Mouse (Mus musculus) liver, postnatal 0 days (tissue): ENCODE results near the gene Kdelr1. TPM values are rescaled to one million over a fixed set of nuclear protein-coding genes. Genes with fewer than 3 reads are reported as not detected.

Experiments used
- ATAC-seq: fragments of 200-750 bp; cut with Nextera tagmentation; 2 replicates; pipeline ENCODE4 v1.8.0; 2017; ENCODE audit warnings: mild to moderate bottlenecking, moderate library complexity
- DNase-seq: peaks from one replicate; pipeline ENCODE4 v3.0.0-alpha.2; 2016
- H3K27ac ChIP-seq: fragments of 300-500 bp; sonication (generic); 2 replicates; pipeline ENCODE4 v1.5.1; 2014; ENCODE audit warnings: antibody characterized with exemption, moderate library complexity, mild to moderate bottlenecking, low read depth
- H3K27me3 ChIP-seq: fragments of 300-500 bp; sonication (generic); 2 replicates; pipeline ENCODE4 v1.6.1; 2014; ENCODE audit warnings: low read length, control low read depth, mixed read lengths; ENCODE audit not compliant: insufficient read depth
- H3K36me3 ChIP-seq: fragments of 300-500 bp; sonication (generic); replicated peaks from 2 replicates; pipeline ENCODE4 v1.6.1; 2014; ENCODE audit warnings: mild to moderate bottlenecking, control low read depth, low read length, moderate library complexity, mixed read lengths; ENCODE audit not compliant: insufficient read depth
- H3K4me1 ChIP-seq: fragments of 300-500 bp; sonication (generic); 2 replicates; pipeline ENCODE4 v1.6.1; 2014; ENCODE audit warnings: antibody characterized with exemption, mild to moderate bottlenecking, control low read depth; ENCODE audit not compliant: insufficient read depth
- H3K4me2 ChIP-seq: fragments of 300-500 bp; sonication (generic); 2 replicates; pipeline ENCODE4 v1.6.1; 2014; ENCODE audit warnings: low read depth, mild to moderate bottlenecking, low read length, moderate library complexity, mixed read lengths
- H3K4me3 ChIP-seq: fragments of 300-500 bp; sonication (generic); 2 replicates; pipeline ENCODE4 v1.5.1; 2014; ENCODE audit warnings: low read depth, low read length
- H3K9ac ChIP-seq: fragments of 300-500 bp; sonication (generic); replicated peaks from 2 replicates; pipeline ENCODE4 v1.6.1; 2014; ENCODE audit warnings: mild to moderate bottlenecking, moderate library complexity
- H3K9me3 ChIP-seq: fragments of 300-500 bp; sonication (generic); 2 replicates; pipeline ENCODE4 v1.6.1; 2016; ENCODE audit warnings: mild to moderate bottlenecking, control low read depth, low read length, mixed read lengths
- CTCF ChIP-seq: sonication (generic); IDR thresholded peaks from 2 replicates; pipeline ENCODE4 v1.5.1; 2016; ENCODE audit warnings: antibody characterized with exemption, low read depth
- EP300 ChIP-seq: IDR thresholded peaks from 2 replicates; pipeline ENCODE4 v1.6.1; 2016; ENCODE audit warnings: antibody characterized with exemption, low read depth, mild to moderate bottlenecking
- WGBS: fragments of 180-500 bp; shearing (Covaris S2); extraction: QIAGEN DNeasy Blood & Tissue Kit; methylation state at CpG from one replicate; pipeline ENCODE4 v1.1.7; 2014; ENCODE audit not compliant: insufficient replicate concordance; 5-methylcytosine and 5-hydroxymethylcytosine counted together
- polyA plus RNA-seq: library from polyadenylated mRNA; unstranded; fragments of >200 nt; fragmentation: Nextera tagmentation; extraction: Ambion mirVana; gene quantifications from 2 replicates; pipeline ENCODE4 v1.2.1, GENCODE M21; 2015

The Kdelr1 gene
- 33.9 and 37.3 TPM in 2 replicates for polyA plus RNA-seq

GRCm38 (mm10) chr7:45872624-45873023 lies at the start of gene Kdelr1:
TSS of gene Kdelr1 (plus strand) at chr7:45872772.
- TF ChIP-seq CTCF, result peak; percentile 99
- TF ChIP-seq EP300, result no peak
- Histone ChIP-seq H3K27ac (peak within 1 kb of the TSS; percentile 96), H3K9me3 (no peaks in the 10 kb centered on the region), H3K36me3 (peaks cover 30% of the 10 kb centered on the region), H3K4me2 (peak within 1 kb of the TSS; percentile 86), H3K4me3 (peak within 1 kb of the TSS; percentile 92), H3K9ac (peak within 1 kb of the TSS; percentile 95), H3K27me3 (peaks cover 42% of the 10 kb centered on the region), H3K4me1 (peaks cover 13% of the 10 kb centered on the region)
- peak; percentile 84 for ATAC-seq
- under 1% methylated on average over 17 of the region's 18 CpGs for WGBS
- peak; percentile 92 for DNase-seq

DNA sequence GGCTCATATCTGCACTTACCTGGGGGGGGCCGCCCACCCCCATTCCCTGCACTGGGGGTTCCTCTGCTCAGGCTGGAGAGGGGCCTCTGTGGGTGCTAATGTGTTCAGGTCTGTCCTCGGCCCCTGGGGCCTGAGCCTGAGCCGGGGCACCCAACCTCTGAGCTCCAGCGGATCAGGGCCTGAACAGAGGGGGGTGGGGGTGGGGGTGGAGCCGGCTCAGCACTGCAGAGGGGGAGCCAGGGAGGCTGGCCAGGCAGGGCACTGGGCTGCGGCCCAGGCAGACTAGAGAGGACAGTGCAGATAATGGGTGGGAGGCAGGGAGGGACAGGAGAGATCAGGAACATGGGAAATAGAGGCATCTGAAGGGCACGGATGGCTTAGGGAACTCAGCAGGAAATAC lies 48.0 kb upstream of the Kdelr1 start, which contains the start of gene Kcnj14:
TSS of gene Kcnj14 (minus strand) at position 185 of the 400 bp plus-strand sequence.
- no peak within 1 kb of the TSS for H3K27ac ChIP-seq
- H3K4me2 ChIP-seq, result no peak within 1 kb of the TSS
- no peaks in the 10 kb centered on the region for H3K9me3 ChIP-seq
- H3K27me3 ChIP-seq, result 0 out of 2 replicates have a peak, but pooled peaks cover 2% of the 10 kb centered on the region
- H3K4me3 ChIP-seq, result no peak within 1 kb of the TSS
- ATAC-seq, result no peak; the same call in 1 of the 2 replicates
- peaks cover under 1% of the 10 kb centered on the region for H3K4me1 ChIP-seq
- no peak for TF ChIP-seq CTCF
- no peak for TF ChIP-seq EP300
- 60% methylated on average over 7 of the region's 7 CpGs for WGBS
- peaks cover 31% of the 10 kb centered on the region for H3K36me3 ChIP-seq
- no peak for DNase-seq
- H3K9ac ChIP-seq, result no peak within 1 kb of the TSS

DNA sequence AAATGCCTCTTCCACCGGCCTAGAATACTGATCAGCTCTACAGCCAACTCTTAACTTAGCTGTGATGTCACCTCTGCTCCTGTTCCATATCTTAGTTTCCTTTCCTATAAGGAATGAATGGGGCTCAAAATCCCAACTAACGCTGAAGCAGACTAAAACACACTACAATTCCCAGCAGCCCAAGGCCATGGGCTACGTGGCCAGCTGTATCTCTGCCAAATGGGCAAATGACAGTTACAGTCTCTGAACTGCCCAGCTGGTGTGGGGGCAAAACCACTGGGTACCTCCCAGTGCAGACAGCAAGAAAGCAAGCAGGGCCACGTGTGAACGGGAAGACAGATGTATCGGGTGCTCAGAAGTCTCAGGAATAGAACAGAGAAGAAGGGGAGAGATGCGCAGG lies 45.9 kb upstream of the Kdelr1 start:
- ATAC-seq (no peak), DNase-seq (no peak)
- peaks cover 7% of the 10 kb centered on the region for H3K27me3 ChIP-seq
- H3K4me2 ChIP-seq, result no peak overlapping the region
- H3K4me3 ChIP-seq, result no peak overlapping the region
- no peak overlapping the region for H3K27ac ChIP-seq
- H3K9me3 ChIP-seq, result no peaks in the 10 kb centered on the region
- H3K9ac ChIP-seq, result no peak overlapping the region
- 85% methylated on average over 7 of the region's 7 CpGs for WGBS
- H3K4me1 ChIP-seq, result peaks cover 14% of the 10 kb centered on the region
- H3K36me3 ChIP-seq, result peaks cover 31% of the 10 kb centered on the region
- TF ChIP-seq EP300 (no peak), CTCF (no peak)

DNA sequence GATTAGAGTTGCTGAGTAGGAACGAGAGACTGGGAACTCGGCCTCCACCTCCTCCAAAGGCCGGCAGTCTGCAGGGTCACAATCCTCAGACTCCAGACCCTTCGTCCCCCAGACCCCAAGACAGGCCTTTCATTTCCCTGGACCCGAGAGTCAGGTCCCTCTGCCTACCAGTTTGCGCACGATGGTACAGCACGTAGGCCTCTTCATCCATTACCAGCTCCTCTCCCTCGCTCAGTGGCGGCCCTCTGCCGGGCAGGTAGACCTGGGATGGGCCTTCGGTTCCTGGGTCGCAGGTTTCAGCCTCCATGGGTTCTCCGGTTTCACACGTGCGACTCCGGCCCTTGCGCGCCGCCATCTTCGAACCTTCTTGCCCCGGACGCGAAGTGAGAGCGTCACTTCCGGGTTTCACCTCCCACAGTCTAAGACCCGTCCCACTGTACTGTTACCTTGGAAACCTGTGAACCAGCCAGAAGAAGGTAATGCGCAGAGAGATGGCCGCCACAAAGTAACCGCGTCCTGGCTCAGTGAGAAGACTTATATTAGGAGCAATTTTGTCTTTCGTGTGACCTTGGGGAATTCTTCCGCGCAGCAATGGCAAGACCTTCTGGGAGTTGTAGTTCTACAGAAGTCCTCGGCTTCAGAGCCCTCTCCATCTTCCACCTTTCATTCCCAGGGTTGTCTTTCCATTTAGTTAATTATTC lies 42.0 kb upstream of the Kdelr1 start, which contains the start of gene Grwd1:
TSS of gene Grwd1 (minus strand) at position 518 of the 701 bp plus-strand sequence.
- Histone ChIP-seq H3K9me3 (no peaks in the 10 kb centered on the region), H3K27me3 (peaks cover 42% of the 10 kb centered on the region), H3K36me3 (peaks cover 25% of the 10 kb centered on the region), H3K4me1 (peaks cover 14% of the 10 kb centered on the region), H3K4me3 (peak within 1 kb of the TSS; percentile 89), H3K9ac (peak within 1 kb of the TSS; percentile 67), H3K27ac (no peak within 1 kb of the TSS), H3K4me2 (peak within 1 kb of the TSS; percentile 82)
- ATAC-seq (peak; percentile 90), DNase-seq (peak; percentile 87)
- WGBS, result under 1% methylated on average over 35 of the region's 35 CpGs
- no peak for TF ChIP-seq CTCF
- TF ChIP-seq EP300, result no peak

- peaks cover 42% of the 10 kb centered on the region for H3K27me3 ChIP-seq
- WGBS, result 18% methylated on average over 5 of the region's 5 CpGs
- no peak overlapping the region for H3K9ac ChIP-seq
Measured at GRCm38 (mm10) chr7:45831128-45831525, 41.4 kb upstream of the Kdelr1 start.

DNA sequence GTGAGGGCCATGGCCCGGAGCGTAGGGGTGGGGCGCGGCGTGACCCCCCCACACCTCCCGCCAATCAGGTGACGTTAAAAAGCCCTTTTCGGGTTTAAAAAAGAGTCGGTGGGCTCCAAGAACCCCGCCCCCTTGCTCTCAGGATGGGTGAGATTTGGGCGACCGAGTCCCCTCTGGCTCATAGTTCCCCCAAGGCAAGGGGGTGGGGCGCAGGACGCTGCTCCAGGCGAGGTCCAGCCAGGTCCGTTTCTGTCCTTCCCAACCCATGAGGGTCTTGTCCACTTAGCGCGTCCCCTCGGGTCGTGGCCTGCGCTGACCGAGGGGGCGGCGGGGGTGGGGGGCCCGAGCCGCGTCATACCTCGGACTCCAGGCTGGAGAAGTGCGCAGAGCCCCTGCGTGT lies 40.1 kb upstream of the Kdelr1 start:
- peaks cover 42% of the 10 kb centered on the region for H3K27me3 ChIP-seq
- H3K4me2 ChIP-seq, result peak overlapping the region; percentile 59; the same call in 1 of the 2 replicates
- DNase-seq (no peak), ATAC-seq (no peak)
- no peak overlapping the region for H3K4me3 ChIP-seq
- peaks cover 9% of the 10 kb centered on the region for H3K36me3 ChIP-seq
- no peaks in the 10 kb centered on the region for H3K9me3 ChIP-seq
- peaks cover 14% of the 10 kb centered on the region for H3K4me1 ChIP-seq
- no peak overlapping the region for H3K27ac ChIP-seq
- no peak overlapping the region for H3K9ac ChIP-seq
- TF ChIP-seq CTCF (no peak), EP300 (no peak)
- 13% methylated on average over 29 of the region's 30 CpGs for WGBS

More at GRCm38 (mm10) chr7:45831128-45831525, 41.4 kb upstream of the Kdelr1 start:
- peaks cover 14% of the 10 kb centered on the region for H3K4me1 ChIP-seq
- DNase-seq (no peak), ATAC-seq (no peak)
- TF ChIP-seq CTCF (no peak), EP300 (no peak)
- H3K36me3 ChIP-seq, result peaks cover 21% of the 10 kb centered on the region
- H3K27ac ChIP-seq, result no peak overlapping the region
- H3K9me3 ChIP-seq, result no peaks in the 10 kb centered on the region
- H3K4me3 ChIP-seq, result peak overlapping the region; percentile 89
- peak overlapping the region; percentile 82 for H3K4me2 ChIP-seq
